Mouse (Mus musculus) erythroblast, embryonic 14.5 days (primary cell): ENCODE results near the gene Dnah6.

Experiments
- GATA1 ChIP-seq: IDR thresholded peaks from 2 replicates; pipeline ENCODE4 v1.6.1; 2012; ENCODE audit warnings: low read length, inconsistent platforms, mixed read lengths
- TAL1 ChIP-seq: IDR thresholded peaks from 3 replicates; pipeline ENCODE4 v1.6.1; 2012; ENCODE audit warnings: low read length, inconsistent platforms, mixed read lengths

GRCm38 (mm10) chr6:73221958-73222735 lies 696 bp upstream of the Dnah6 start:
- TF ChIP-seq GATA1 (no peak), TAL1 (no peak)
